ENCODE assay signal across 22 mouse cellular contexts in genomic region chr7:119937036-119937435, GRCm38 (mm10). TPM values are rescaled to one million over a fixed set of nuclear protein-coding genes. Genes with fewer than 3 reads are reported as not detected.
DNase-seq lines count a peak whose midpoint lies in the region; ATAC-seq and TF ChIP-seq lines count a peak whose summit lies in the region.
"Had no signal": no experiment of that assay in that cellular context is flagged by ENCODE, and none has a peak within 500 bp of the region (broad histone marks: within the 10 kb centered on the region; RNA-seq: fewer than 3 reads in every experiment).

No protein-coding gene starts in this region.

- no peak overlapping the region for H3K4me2 ChIP-seq in forebrain, embryonic 14.5 days (ENCODE audit: low read length)
- no peak overlapping the region for H3K4me2 ChIP-seq in forebrain, postnatal 0 days (ENCODE audit: low read depth)
- H3K4me2 ChIP-seq: embryonic facial prominence, embryonic 12.5 days; embryonic facial prominence, embryonic 15.5 days; forebrain, embryonic 12.5 days; forebrain, embryonic 15.5 days had no signal

- no peak overlapping the region for H3K27ac ChIP-seq in forebrain, embryonic 14.5 days (ENCODE audit: low read depth, low read length)
- no peak overlapping the region for H3K27ac ChIP-seq in forebrain, postnatal 0 days (ENCODE audit: low read depth, low read length)
- H3K27ac ChIP-seq: embryonic facial prominence, embryonic 12.5 days; embryonic facial prominence, embryonic 15.5 days; forebrain, embryonic 10.5 days; forebrain, embryonic 12.5 days; forebrain, embryonic 15.5 days had no signal

- H3K9ac ChIP-seq in forebrain, embryonic 14.5 days (ENCODE audit: low read length) = no peak overlapping the region
- H3K9ac ChIP-seq in forebrain, postnatal 0 days = no peak overlapping the region
- H3K9ac ChIP-seq: embryonic facial prominence, embryonic 12.5 days; embryonic facial prominence, embryonic 15.5 days; forebrain, embryonic 12.5 days; forebrain, embryonic 15.5 days had no signal

- H3K4me1 ChIP-seq in forebrain, embryonic 14.5 days (ENCODE audit: control insufficient read depth, insufficient read depth, low read length) = no peaks in the 10 kb centered on the region
- no peaks in the 10 kb centered on the region for H3K4me1 ChIP-seq in forebrain, postnatal 0 days (ENCODE audit: insufficient read depth)
- H3K4me1 ChIP-seq: embryonic facial prominence, embryonic 12.5 days; embryonic facial prominence, embryonic 15.5 days; forebrain, embryonic 10.5 days; forebrain, embryonic 12.5 days; forebrain, embryonic 15.5 days had no signal

- no peak for TF ChIP-seq POLR2A in brain, embryonic 14.5 days (IDR thresholded peaks at IDR 0.05; ENCODE audit: borderline replicate concordance, extremely low read depth, insufficient read depth, insufficient read length, poor library complexity, severe bottlenecking)

- H3K36me3 ChIP-seq in forebrain, embryonic 14.5 days (ENCODE audit: control insufficient read depth, insufficient read depth, low read length) = no peaks in the 10 kb centered on the region
- no peaks in the 10 kb centered on the region for H3K36me3 ChIP-seq in forebrain, postnatal 0 days (ENCODE audit: insufficient read depth)
- H3K36me3 ChIP-seq: embryonic facial prominence, embryonic 12.5 days; embryonic facial prominence, embryonic 15.5 days; forebrain, embryonic 10.5 days; forebrain, embryonic 12.5 days; forebrain, embryonic 15.5 days had no signal

- DNase-seq in cerebellum, postnatal 14 days = peak; percentile 38 to 55
- DNase-seq in cerebellum, adult 11 months = no peak
- DNase-seq in forebrain, embryonic 14.5 days (ENCODE audit: low spot score) = peak; percentile 6
- DNase-seq in forebrain, postnatal 0 days = no peak
- peak; percentile 9 for DNase-seq in brain, embryonic 14.5 days (ENCODE audit: low read depth)
- DNase-seq in mesoderm, embryonic 11.5 days (ENCODE audit: low read depth, low spot score) = peak; percentile 13
- DNase-seq in Muller cell, postnatal 12 days (ENCODE audit: inconsistent ontology term) = no peak
- DNase-seq in spleen, adult 18-20 months = no peak
- DNase-seq: adrenal gland, adult 8-10 months; adrenal gland, postnatal 14 days; adrenal gland, postnatal 36 days; cerebellum, adult 11-12 months; cerebellum, adult 9-11 months; embryo, embryonic 11 days had no signal

- H3K27me3 ChIP-seq in forebrain, embryonic 14.5 days (replicated peaks; ENCODE audit: control insufficient read depth, insufficient read depth, low read length) = no peaks in the 10 kb centered on the region
- no peaks in the 10 kb centered on the region for H3K27me3 ChIP-seq in forebrain, postnatal 0 days (ENCODE audit: insufficient read depth, low read length)
- H3K27me3 ChIP-seq: embryonic facial prominence, embryonic 12.5 days; embryonic facial prominence, embryonic 15.5 days; forebrain, embryonic 12.5 days; forebrain, embryonic 15.5 days; Patski had no signal

- 77% methylated on average over 5 of the region's 5 CpGs for WGBS in forebrain, embryonic 14.5 days
- WGBS in forebrain, postnatal 0 days = 51% methylated on average over 5 of the region's 5 CpGs

- no peaks in the 10 kb centered on the region for H3K9me3 ChIP-seq in forebrain, embryonic 14.5 days (replicated peaks; ENCODE audit: control insufficient read depth, low read length)
- H3K9me3 ChIP-seq in forebrain, postnatal 0 days (ENCODE audit: low read length) = no peaks in the 10 kb centered on the region
- H3K9me3 ChIP-seq: embryonic facial prominence, embryonic 12.5 days; embryonic facial prominence, embryonic 15.5 days; forebrain, embryonic 10.5 days; forebrain, embryonic 12.5 days; forebrain, embryonic 15.5 days had no signal

- H3K4me3 ChIP-seq in forebrain, embryonic 14.5 days (ENCODE audit: low read depth, low read length) = no peak overlapping the region
- no peak overlapping the region for H3K4me3 ChIP-seq in forebrain, postnatal 0 days (ENCODE audit: low read depth, low read length)
- H3K4me3 ChIP-seq: embryonic facial prominence, embryonic 12.5 days; embryonic facial prominence, embryonic 15.5 days; erythroblast, embryonic 14.5 days; forebrain, embryonic 10.5 days; forebrain, embryonic 12.5 days; forebrain, embryonic 15.5 days had no signal

- ATAC-seq in forebrain, embryonic 14.5 days = no peak
- ATAC-seq in forebrain, postnatal 0 days = no peak
- ATAC-seq: activated CD4-positive, CD25-positive, alpha-beta regulatory T cell, adult 4 months; forebrain, embryonic 15.5 days; Patski had no signal

- no peak for TF ChIP-seq CTCF in forebrain, postnatal 0 days (IDR thresholded peaks at IDR 0.05; ENCODE audit: low read depth)
- TF ChIP-seq CTCF in brain, embryonic 14.5 days (IDR thresholded peaks at IDR 0.05; ENCODE audit: borderline replicate concordance, extremely low read depth, insufficient read depth, insufficient read length) = no peak

RNA-seq across cellular contexts. Expression of gene Dcun1d3, which starts 40.9 kb away (rescaled TPM):
- 9.2 and 10.3 TPM in 2 replicates for polyA plus RNA-seq in forebrain, embryonic 14.5 days (2014; fragmentation: Nextera tagmentation; extraction: Ambion mirVana)
- total RNA-seq in forebrain, postnatal 0 days (2014; rRNA removed) = 10.8 and 14.6 TPM in 2 replicates
- polyA plus RNA-seq in forebrain, postnatal 0 days (2015; fragmentation: Nextera tagmentation; extraction: Ambion mirVana) = 6.8 and 9.0 TPM in 2 replicates
- 8.9 and 10.7 TPM in 2 replicates for polyA plus RNA-seq in brain, embryonic 14.5 days (2012; rRNA removed)

RNA-seq across cellular contexts. Expression of gene Lyrm1, which starts 41.4 kb away (rescaled TPM):
- 17.2 and 18.5 TPM in 2 replicates for polyA plus RNA-seq in forebrain, embryonic 14.5 days (2014; fragmentation: Nextera tagmentation; extraction: Ambion mirVana)
- 22.3 and 23.0 TPM in 2 replicates for total RNA-seq in forebrain, postnatal 0 days (2014; rRNA removed)
- 24.4 and 25.6 TPM in 2 replicates for polyA plus RNA-seq in forebrain, postnatal 0 days (2015; fragmentation: Nextera tagmentation; extraction: Ambion mirVana)
- 11.2 and 11.3 TPM in 2 replicates for polyA plus RNA-seq in brain, embryonic 14.5 days (2012; rRNA removed)

Comparison
In these comparisons a context has a peak if more than half of its experiments do, and no peak if none do; other contexts are left out.
1. DNase-seq: peak in cerebellum, postnatal 14 days (2 of 2), forebrain, embryonic 14.5 days (single experiment), brain, embryonic 14.5 days (single experiment) and mesoderm, embryonic 11.5 days (single experiment); none in cerebellum, adult 11 months (single experiment), forebrain, postnatal 0 days (single experiment), Muller cell, postnatal 12 days (single experiment) and spleen, adult 18-20 months (0 of 2).